Mouse (Mus musculus): ENCODE measurements around the gene Gm45062. TPM values are rescaled to one million over a fixed set of nuclear protein-coding genes. Genes with fewer than 3 reads are reported as not detected.

Gm45062 gene
- polyA plus RNA-seq, 1 experiment = 5.4 TPM

DNA sequence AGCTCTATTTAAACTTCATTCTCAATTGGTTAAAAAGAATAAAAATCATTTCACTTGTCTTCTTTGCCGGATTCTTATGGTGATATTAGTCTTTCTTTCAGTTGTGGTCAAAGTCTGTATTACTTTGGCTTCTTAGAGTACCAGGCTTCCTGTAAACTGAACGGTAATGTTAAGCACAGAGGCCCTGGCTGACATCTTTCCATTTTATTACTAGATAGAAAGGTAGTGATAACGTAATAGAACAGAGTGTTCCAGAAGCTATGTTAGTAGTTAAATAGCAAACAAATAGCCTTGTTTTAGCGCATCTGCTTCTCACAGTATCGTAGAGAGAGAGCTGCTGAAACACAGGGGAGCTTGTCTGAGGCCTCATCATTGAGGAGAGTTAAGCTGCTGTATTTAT lies 146.6 kb downstream of the Gm45062 start:
- H3K27ac ChIP-seq (ENCODE audit: insufficient read depth, low read length) = no peak overlapping the region
- no peaks in the 10 kb centered on the region for H3K4me1 ChIP-seq (ENCODE audit: control insufficient read depth, insufficient read depth, low read length)
- H3K4me3 ChIP-seq (ENCODE audit: insufficient read depth, low read length) = no peak overlapping the region
- no peak for TF ChIP-seq POLR2A (IDR thresholded peaks at IDR 0.05; ENCODE audit: low read depth, low read length)
- TF ChIP-seq CTCF (IDR thresholded peaks at IDR 0.05; ENCODE audit: borderline replicate concordance, insufficient read depth, low read length) = no peak

DNA sequence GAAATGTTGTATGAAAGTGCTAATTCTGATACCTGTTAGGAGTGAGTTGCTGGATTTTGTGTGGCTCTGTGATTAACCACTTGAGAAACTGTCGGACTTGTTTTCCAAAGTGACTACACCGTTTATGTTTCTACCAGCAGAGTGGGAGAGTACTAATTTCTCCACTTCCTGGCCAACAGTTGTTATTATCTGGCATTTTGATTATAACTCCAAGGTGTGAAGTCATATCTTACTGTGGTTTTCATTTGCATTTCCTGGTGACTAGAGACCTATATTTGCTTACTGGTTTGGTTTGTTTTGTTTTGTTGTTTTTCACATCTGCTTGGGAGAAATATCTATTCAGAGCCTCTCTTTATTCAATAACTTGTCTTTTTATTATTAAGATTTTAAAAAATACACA lies 149.1 kb downstream of the Gm45062 start:
- TF ChIP-seq CTCF (IDR thresholded peaks at IDR 0.05; ENCODE audit: borderline replicate concordance, insufficient read depth, low read length) = no peak
- TF ChIP-seq POLR2A (IDR thresholded peaks at IDR 0.05; ENCODE audit: low read depth, low read length) = no peak
- Histone ChIP-seq H3K4me3 (ENCODE audit: insufficient read depth, low read length) (no peak overlapping the region), H3K27ac (ENCODE audit: insufficient read depth, low read length) (no peak overlapping the region), H3K4me1 (ENCODE audit: control insufficient read depth, insufficient read depth, low read length) (no peaks in the 10 kb centered on the region)

DNA sequence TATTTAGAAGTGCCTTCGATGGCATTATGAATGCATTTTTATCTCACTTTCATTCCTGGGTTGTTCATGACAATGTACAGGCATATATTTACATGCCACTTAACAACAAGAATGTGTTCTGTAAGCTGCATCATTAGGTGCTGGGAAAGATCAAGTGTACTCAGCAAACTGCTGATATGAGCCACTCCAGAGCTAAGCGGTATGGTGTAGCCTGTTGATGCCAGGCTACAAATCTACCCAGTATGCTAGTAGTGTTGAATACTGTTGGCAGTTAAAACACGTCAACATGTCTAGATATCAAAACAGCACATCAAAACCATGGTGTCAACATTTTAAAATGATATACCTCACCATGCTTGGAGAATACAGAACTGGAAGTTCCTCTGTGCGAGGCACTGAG lies 150.6 kb downstream of the Gm45062 start:
- no peak for TF ChIP-seq CTCF (IDR thresholded peaks at IDR 0.05; ENCODE audit: borderline replicate concordance, insufficient read depth, low read length)
- TF ChIP-seq POLR2A (IDR thresholded peaks at IDR 0.05; ENCODE audit: low read depth, low read length) = no peak
- H3K27ac ChIP-seq (ENCODE audit: insufficient read depth, low read length) = no peak overlapping the region
- no peaks in the 10 kb centered on the region for H3K4me1 ChIP-seq (ENCODE audit: control insufficient read depth, insufficient read depth, low read length)
- no peak overlapping the region for H3K4me3 ChIP-seq (ENCODE audit: insufficient read depth, low read length)

DNA sequence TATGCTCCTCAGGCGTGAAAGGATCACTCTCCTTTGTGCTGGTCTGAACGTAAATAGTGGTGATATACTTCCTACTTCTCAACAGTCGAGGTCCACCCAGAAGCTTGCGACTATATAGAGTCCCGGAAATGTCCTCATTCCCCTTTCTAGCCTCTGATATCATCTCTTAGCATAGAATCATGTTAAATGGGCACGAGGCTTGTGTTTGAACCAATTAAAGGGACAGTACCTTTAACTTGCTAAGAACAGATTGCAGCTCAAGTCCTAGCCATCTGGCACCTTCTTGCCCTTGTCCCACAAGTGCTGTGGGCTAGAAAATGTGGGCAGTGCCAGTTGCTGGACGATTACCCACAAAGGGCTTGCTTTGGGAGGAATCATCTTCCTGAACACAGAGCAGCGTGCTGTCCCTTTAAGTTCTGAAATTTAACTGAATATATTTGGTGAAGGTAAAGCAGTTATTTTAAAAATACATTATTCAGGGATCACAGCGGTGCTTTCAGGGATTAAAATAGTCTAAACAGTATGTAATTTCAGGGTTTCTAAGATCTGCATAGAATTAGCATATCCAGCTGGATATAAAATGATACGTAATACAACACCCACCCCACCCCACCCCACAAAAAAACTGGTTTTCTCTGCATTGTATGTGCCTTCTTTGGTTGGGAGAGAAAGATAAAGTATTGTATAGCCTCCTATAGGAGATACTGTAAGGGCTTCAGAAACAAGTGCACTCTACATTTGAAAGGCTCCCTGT lies 153.8 kb downstream of the Gm45062 start:
- Histone ChIP-seq H3K27ac (ENCODE audit: insufficient read depth, low read length) (no peak overlapping the region), H3K4me3 (ENCODE audit: insufficient read depth, low read length) (no peak overlapping the region), H3K4me1 (ENCODE audit: control insufficient read depth, insufficient read depth, low read length) (no peaks in the 10 kb centered on the region)
- TF ChIP-seq CTCF (IDR thresholded peaks at IDR 0.05; ENCODE audit: borderline replicate concordance, insufficient read depth, low read length) = no peak
- TF ChIP-seq POLR2A (IDR thresholded peaks at IDR 0.05; ENCODE audit: low read depth, low read length) = no peak

DNA sequence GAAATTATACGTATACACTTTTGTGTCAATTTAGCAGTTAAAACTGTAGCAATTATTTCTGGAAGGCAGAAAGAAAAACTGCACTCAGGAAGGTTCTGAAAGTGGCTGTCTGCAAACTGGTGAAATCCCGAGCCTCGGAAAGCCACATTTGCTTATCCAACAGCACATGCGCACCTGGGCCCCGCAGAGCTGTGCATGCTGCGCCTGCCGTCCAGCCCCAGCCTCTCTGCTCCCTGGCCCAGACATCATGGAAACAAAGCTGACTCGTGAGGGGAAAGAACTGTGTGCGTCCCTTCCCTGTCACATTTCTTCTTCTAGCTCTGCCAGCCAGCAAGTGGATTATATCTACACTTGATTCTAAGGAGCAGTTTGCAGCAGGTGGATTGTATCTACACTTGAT lies 154.8 kb downstream of the Gm45062 start:
- no peak overlapping the region for H3K27ac ChIP-seq (ENCODE audit: insufficient read depth, low read length)
- H3K4me1 ChIP-seq (ENCODE audit: control insufficient read depth, insufficient read depth, low read length) = no peaks in the 10 kb centered on the region
- H3K4me3 ChIP-seq (ENCODE audit: insufficient read depth, low read length) = no peak overlapping the region
- TF ChIP-seq POLR2A (IDR thresholded peaks at IDR 0.05; ENCODE audit: low read depth, low read length) (no peak), CTCF (IDR thresholded peaks at IDR 0.05; ENCODE audit: borderline replicate concordance, insufficient read depth, low read length) (no peak)

DNA sequence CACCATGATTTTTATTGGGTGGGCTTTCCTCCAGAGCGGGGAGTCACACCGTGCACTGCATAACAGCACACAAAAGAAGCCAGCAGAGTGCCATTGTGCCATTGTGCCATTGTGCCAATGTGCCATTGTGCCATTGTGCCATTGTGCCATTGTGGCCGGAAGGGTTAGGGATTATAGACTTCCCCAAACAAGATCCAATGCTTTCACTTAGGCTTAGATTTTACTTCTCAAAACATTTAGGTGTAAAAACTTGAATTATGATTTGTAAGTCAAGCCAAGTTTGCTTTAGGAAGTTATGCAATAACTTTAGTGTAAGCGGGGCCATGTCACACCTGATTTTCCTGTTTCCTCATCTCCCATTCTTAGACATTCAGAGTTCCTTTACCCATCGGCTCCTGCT lies 156.6 kb downstream of the Gm45062 start:
- Histone ChIP-seq H3K4me3 (ENCODE audit: insufficient read depth, low read length) (no peak overlapping the region), H3K27ac (ENCODE audit: insufficient read depth, low read length) (no peak overlapping the region), H3K4me1 (ENCODE audit: control insufficient read depth, insufficient read depth, low read length) (no peaks in the 10 kb centered on the region)
- no peak for TF ChIP-seq POLR2A (IDR thresholded peaks at IDR 0.05; ENCODE audit: low read depth, low read length)
- no peak for TF ChIP-seq CTCF (IDR thresholded peaks at IDR 0.05; ENCODE audit: borderline replicate concordance, insufficient read depth, low read length)

DNA sequence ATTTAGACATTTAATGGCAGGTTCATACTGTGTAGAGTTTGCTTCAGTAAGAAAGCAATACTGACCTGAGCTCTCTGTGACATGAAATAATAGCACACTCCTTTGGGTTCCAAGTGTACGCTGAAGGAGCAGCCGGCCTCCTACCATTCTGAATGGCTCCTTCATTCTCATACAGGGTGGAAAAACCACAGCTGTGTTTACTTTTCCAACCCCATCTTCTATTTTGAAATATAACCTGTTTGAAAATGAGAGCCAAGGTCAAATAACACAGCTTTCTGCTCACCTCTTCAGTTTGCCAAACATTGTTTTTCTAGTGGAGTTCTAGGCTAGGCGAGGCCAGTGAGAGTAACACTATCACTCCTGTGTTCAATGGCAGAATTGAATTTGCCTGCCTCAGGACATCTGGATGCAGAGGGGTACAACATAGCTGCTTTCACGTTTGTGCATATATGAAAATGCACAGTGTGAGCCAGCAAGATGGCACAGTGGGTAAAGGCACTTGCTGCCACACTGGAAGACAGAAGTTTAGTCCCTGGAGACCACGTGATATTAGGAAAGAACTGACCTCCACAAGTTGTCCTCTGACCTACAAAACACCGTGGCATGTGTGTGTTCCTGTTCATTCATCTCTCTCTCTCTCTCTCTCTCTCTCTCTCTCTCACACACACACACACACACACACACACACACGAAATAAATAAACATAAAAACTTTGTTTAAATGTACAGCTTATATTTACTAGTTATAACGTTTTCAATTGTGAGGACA lies 157.7 kb downstream of the Gm45062 start:
- no peak overlapping the region for H3K27ac ChIP-seq (ENCODE audit: insufficient read depth, low read length)
- TF ChIP-seq POLR2A (IDR thresholded peaks at IDR 0.05; ENCODE audit: low read depth, low read length) (no peak), CTCF (IDR thresholded peaks at IDR 0.05; ENCODE audit: borderline replicate concordance, insufficient read depth, low read length) (no peak)

DNA sequence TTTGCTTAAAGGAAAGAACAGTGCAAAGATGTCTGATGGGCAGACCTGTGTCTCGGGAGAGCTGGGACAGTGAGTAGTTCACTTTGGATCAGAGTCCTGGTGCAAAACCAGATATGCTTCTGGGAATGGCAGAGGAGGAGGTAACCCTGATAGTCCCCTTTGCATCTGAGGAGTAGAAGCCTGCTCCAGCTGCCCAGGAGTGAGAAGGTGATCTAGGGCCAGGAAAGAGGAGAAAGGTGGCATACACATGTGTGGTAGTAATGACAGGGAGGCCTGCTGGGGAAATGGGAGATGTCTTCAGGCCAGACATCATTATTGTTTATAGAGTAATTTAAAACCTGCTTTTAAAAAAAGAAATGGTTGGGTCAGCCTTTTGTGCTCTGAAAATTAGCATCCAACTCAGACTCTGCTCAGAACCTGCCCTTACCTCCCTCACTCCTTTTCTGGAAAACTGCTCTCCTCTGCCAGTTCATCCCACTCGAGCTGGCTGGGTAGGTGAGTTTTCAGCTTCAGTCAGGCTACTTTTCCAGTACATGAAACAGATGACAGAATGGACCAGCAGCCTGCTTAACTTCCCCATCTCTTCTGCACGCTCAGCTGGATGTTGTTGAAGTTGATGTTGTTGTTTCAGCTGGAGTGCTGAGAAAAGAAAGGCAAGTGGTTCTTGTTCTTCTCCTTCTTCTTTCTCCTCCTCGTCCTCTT lies 160.4 kb downstream of the Gm45062 start:
- Histone ChIP-seq H3K27ac (ENCODE audit: insufficient read depth, low read length) (no peak overlapping the region), H3K4me1 (ENCODE audit: control insufficient read depth, insufficient read depth, low read length) (no peaks in the 10 kb centered on the region), H3K4me3 (ENCODE audit: insufficient read depth, low read length) (no peak overlapping the region)
- TF ChIP-seq POLR2A (IDR thresholded peaks at IDR 0.05; ENCODE audit: low read depth, low read length) (no peak), CTCF (IDR thresholded peaks at IDR 0.05; ENCODE audit: borderline replicate concordance, insufficient read depth, low read length) (no peak)

More for the DNA sequence above, 157.7 kb downstream of the Gm45062 start:
- Histone ChIP-seq H3K4me1 (ENCODE audit: control insufficient read depth, insufficient read depth, low read length) (no peaks in the 10 kb centered on the region), H3K4me3 (ENCODE audit: insufficient read depth, low read length) (no peak overlapping the region)

DNA sequence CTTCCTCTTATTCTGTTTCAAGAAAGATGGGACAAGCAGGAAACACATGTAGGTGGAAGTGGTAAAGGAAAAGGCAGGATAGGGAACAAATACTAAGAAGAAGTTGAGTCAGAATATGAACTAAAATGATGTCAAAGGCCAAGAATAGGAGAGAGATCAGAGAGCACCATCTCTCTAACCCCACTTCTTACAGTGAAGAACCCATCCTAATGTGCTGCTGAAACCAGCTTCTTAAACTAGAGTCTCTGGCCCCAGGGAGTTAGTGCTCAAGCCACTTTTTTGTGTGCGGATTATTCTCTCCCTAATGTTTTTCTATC lies 160.9 kb downstream of the Gm45062 start:
- TF ChIP-seq POLR2A (IDR thresholded peaks at IDR 0.05; ENCODE audit: low read depth, low read length) (no peak), CTCF (IDR thresholded peaks at IDR 0.05; ENCODE audit: borderline replicate concordance, insufficient read depth, low read length) (no peak)

DNA sequence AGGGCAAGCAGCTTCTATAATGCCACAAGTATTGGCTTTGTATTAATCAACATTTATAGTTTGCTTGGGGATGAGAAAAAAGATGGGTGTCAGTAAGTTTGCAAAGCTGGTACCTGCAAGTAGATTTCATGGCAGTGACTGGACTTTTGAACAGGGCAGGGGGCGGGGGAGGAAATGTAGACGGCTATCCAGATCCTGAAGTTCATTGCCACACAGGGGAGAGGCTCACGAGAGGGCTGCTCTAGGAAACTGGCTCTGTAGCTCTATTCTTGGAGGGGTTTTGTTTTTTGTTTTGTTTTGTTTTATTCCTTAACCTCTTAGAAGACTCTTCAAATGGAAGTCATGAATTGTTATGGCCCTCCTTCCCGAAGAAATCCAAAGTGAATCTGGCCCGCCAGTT lies 162.2 kb downstream of the Gm45062 start:
- TF ChIP-seq CTCF (IDR thresholded peaks at IDR 0.05; ENCODE audit: borderline replicate concordance, insufficient read depth, low read length) (no peak), POLR2A (IDR thresholded peaks at IDR 0.05; ENCODE audit: low read depth, low read length) (no peak)
- no peak overlapping the region for H3K27ac ChIP-seq (ENCODE audit: insufficient read depth, low read length)
- H3K4me1 ChIP-seq (ENCODE audit: control insufficient read depth, insufficient read depth, low read length) = no peaks in the 10 kb centered on the region
- no peak overlapping the region for H3K4me3 ChIP-seq (ENCODE audit: insufficient read depth, low read length)

More for the DNA sequence above, 160.9 kb downstream of the Gm45062 start:
- H3K4me1 ChIP-seq (ENCODE audit: control insufficient read depth, insufficient read depth, low read length) = no peaks in the 10 kb centered on the region
- H3K27ac ChIP-seq (ENCODE audit: insufficient read depth, low read length) = no peak overlapping the region
- no peak overlapping the region for H3K4me3 ChIP-seq (ENCODE audit: insufficient read depth, low read length)

All from embryonic fibroblast, embryonic 13.5 days (primary cell).